ENCODE assay signal across 8 mouse cellular contexts in genomic region chr9:21803986-21804644, GRCm38 (mm10). TPM values are rescaled to one million over a fixed set of nuclear protein-coding genes. Genes with fewer than 3 reads are reported as not detected.
DNase-seq lines count a peak whose midpoint lies in the region; ATAC-seq lines count a peak whose summit lies in the region.

No protein-coding gene starts in this region.

- 47% methylated on average over 13 of the region's 13 CpGs for WGBS in hindbrain, embryonic 12.5 days

- H3K36me3 ChIP-seq in hindbrain, embryonic 12.5 days: no peaks in the 10 kb centered on the region

- H3K27me3 ChIP-seq in hindbrain, embryonic 12.5 days: no peaks in the 10 kb centered on the region

- no peak overlapping the region for H3K9ac ChIP-seq in hindbrain, embryonic 12.5 days

- H3K9me3 ChIP-seq in hindbrain, embryonic 12.5 days (replicated peaks): no peaks in the 10 kb centered on the region

- no peak overlapping the region for H3K27ac ChIP-seq in hindbrain, embryonic 12.5 days

- peak; percentile 86 for DNase-seq in MN1 (ENCODE audit: low spot score)
- DNase-seq in cerebellum, adult 9-11 months: peak; percentile 88
- DNase-seq in frontal cortex, postnatal 10 days (ENCODE audit: low spot score in 2 of 2): peak; percentile 67 to 70
- peak; percentile 67 to 89 for DNase-seq in layer of hippocampus, postnatal 25 days (ENCODE audit: extremely low spot score in 1 of 2, low spot score in 1 of 2)
- peak; percentile 88 for DNase-seq in lung, postnatal 25 days (ENCODE audit: low spot score)
- peak; percentile 94 for DNase-seq in retina, embryonic 14.5 days (ENCODE audit: low spot score)
- DNase-seq in thymus, postnatal 36 days: peak; percentile 65 to 71

- H3K4me1 ChIP-seq in hindbrain, embryonic 12.5 days: no peaks in the 10 kb centered on the region

- no peak overlapping the region for H3K4me3 ChIP-seq in hindbrain, embryonic 12.5 days

- H3K4me2 ChIP-seq in hindbrain, embryonic 12.5 days (replicated peaks): 0 out of 2 replicates have a peak overlapping the region, but pooled peaks have one; percentile 9

- ATAC-seq in hindbrain, embryonic 12.5 days (ENCODE audit: low FRiP score): peak; percentile 86

RNA-seq across cellular contexts. Expression of gene Kank2, which starts 5.6 kb away (rescaled TPM):
- polyA plus RNA-seq in hindbrain, embryonic 12.5 days (2016; fragmentation: Nextera tagmentation; extraction: Ambion mirVana): 10.6 and 11.2 TPM in 2 replicates
- 1 to 10 TPM; 6.3 to 7.4 TPM for total RNA-seq in layer of hippocampus, postnatal 25 days (2021)

RNA-seq across cellular contexts. Expression of gene Angptl8, which starts 31.2 kb away (rescaled TPM):
- polyA plus RNA-seq in hindbrain, embryonic 12.5 days (2016; fragmentation: Nextera tagmentation; extraction: Ambion mirVana): 0.26 and 1.1 TPM in 2 replicates
- not detected for total RNA-seq in layer of hippocampus, postnatal 25 days (2021)

RNA-seq across cellular contexts. Expression of gene Spc24, which starts 44.0 kb away (rescaled TPM):
- polyA plus RNA-seq in hindbrain, embryonic 12.5 days (2016; fragmentation: Nextera tagmentation; extraction: Ambion mirVana): 61.6 and 68.2 TPM in 2 replicates
- total RNA-seq in layer of hippocampus, postnatal 25 days (2021): 1 to 10 TPM; 1.1 to 2.5 TPM

RNA-seq across cellular contexts. Expression of gene Dock6, which starts 48.3 kb away (rescaled TPM):
- 21.6 and 24.4 TPM in 2 replicates for polyA plus RNA-seq in hindbrain, embryonic 12.5 days (2016; fragmentation: Nextera tagmentation; extraction: Ambion mirVana)
- 10 to 100 TPM; 13.1 to 18.4 TPM for total RNA-seq in layer of hippocampus, postnatal 25 days (2021)
